Mouse (Mus musculus): ENCODE results near the gene Mllt6. TPM values are rescaled to one million over a fixed set of nuclear protein-coding genes. Genes with fewer than 3 reads are reported as not detected.
"Not testable (repeated sequence)": the region's sequence is repeated elsewhere in the genome, so short reads cannot be mapped to it uniquely, and the experiment has no call there.

The Mllt6 gene
- total RNA-seq, 4 experiments from 2014 or later = 53.1 to 99.4 (median 71.8) TPM

- DNase-seq = no peak
Measured at GRCm38 (mm10) chr11:97696669-97697068, 33.5 kb downstream of the Mllt6 start.

GRCm38 (mm10) chr11:97697199-97697890 is 34.1 kb downstream of the Mllt6 start:
- DNase-seq = no peak

- DNase-seq = no peak
Measured at GRCm38 (mm10) chr11:97697891-97698529, 34.8 kb downstream of the Mllt6 start.

- peak; percentile 70 for DNase-seq
Measured at GRCm38 (mm10) chr11:97698741-97699611, 35.8 kb downstream of the Mllt6 start.

- DNase-seq = peak; percentile 79
Measured at GRCm38 (mm10) chr11:97699626-97700002, 36.4 kb downstream of the Mllt6 start.

- peak; percentile 75 for DNase-seq
Measured at GRCm38 (mm10) chr11:97700003-97700745, 37.0 kb downstream of the Mllt6 start, which contains the start of gene Pcgf2. Gene Pcgf2, minus strand, starts transcription at chr11:97700497.

- DNase-seq = no peak
Measured at GRCm38 (mm10) chr11:97700746-97701580, 37.7 kb downstream of the Mllt6 start.

GRCm38 (mm10) chr11:97701581-97702392 is 38.6 kb downstream of the Mllt6 start:
- no peak for DNase-seq

GRCm38 (mm10) chr11:97702393-97702745 is 39.2 kb downstream of the Mllt6 start:
- peak; percentile 87 for DNase-seq

GRCm38 (mm10) chr11:97703039-97703826 is 40.0 kb downstream of the Mllt6 start, which contains the start of gene Psmb3:
Gene Psmb3, plus strand, starts transcription at chr11:97703399.
- DNase-seq = peak; percentile 99

- not testable (repeated sequence) for DNase-seq
Measured at GRCm38 (mm10) chr11:97710067-97710466, 46.9 kb downstream of the Mllt6 start.

- no peak for DNase-seq
Measured at GRCm38 (mm10) chr11:97711200-97711900, 48.1 kb downstream of the Mllt6 start.

- no peak for DNase-seq
Measured at GRCm38 (mm10) chr11:97712286-97712685, 49.1 kb downstream of the Mllt6 start.

- DNase-seq = peak; percentile 71
Measured at GRCm38 (mm10) chr11:97713896-97714295, 50.7 kb downstream of the Mllt6 start.

- no peak for DNase-seq
Measured at GRCm38 (mm10) chr11:97714356-97714755, 51.1 kb downstream of the Mllt6 start.

GRCm38 (mm10) chr11:97714784-97715760 is 51.9 kb downstream of the Mllt6 start:
- DNase-seq = no peak

GRCm38 (mm10) chr11:97716021-97716420 is 52.8 kb downstream of the Mllt6 start:
- no peak for DNase-seq
